Mouse (Mus musculus) stomach, postnatal 0 days (tissue): ENCODE measurements at regions not wholly inside any gene's neighbourhood (a gene's known extent, or its start where the extent isn't known, plus 50 kb on each side); places are given as distances from the start of the nearest gene placed in this dataset.
A peak's percentile ranks its signal among the peaks of the same experiment; 100 is the strongest.

Source experiments
- ATAC-seq: fragments of 200-750 bp; cut with Nextera tagmentation; 2 replicates; pipeline ENCODE4 v1.8.0; 2017; ENCODE audit not compliant: low FRiP score, low TSS enrichment
- DNase-seq: peaks from one replicate; pipeline ENCODE4 v3.0.0-alpha.2; 2016; ENCODE audit warnings: low spot score
- H3K27ac ChIP-seq: fragments of 300-500 bp; sonication (generic); replicated peaks from 2 replicates; pipeline ENCODE4 v1.5.1; 2014; ENCODE audit warnings: mild to moderate bottlenecking, control low read depth
- H3K27me3 ChIP-seq: fragments of 300-500 bp; sonication (generic); 2 replicates; pipeline ENCODE4 v1.6.1; 2014; ENCODE audit warnings: low read length; ENCODE audit not compliant: control insufficient read depth, insufficient read depth
- H3K36me3 ChIP-seq: fragments of 300-500 bp; sonication (generic); 2 replicates; pipeline ENCODE4 v1.6.1; 2014; ENCODE audit warnings: low read length, mixed read lengths; ENCODE audit not compliant: control insufficient read depth, insufficient read depth
- H3K4me1 ChIP-seq: fragments of 300-500 bp; sonication (generic); replicated peaks from 2 replicates; pipeline ENCODE4 v1.6.1; 2014; ENCODE audit warnings: antibody characterized with exemption; ENCODE audit not compliant: control insufficient read depth, insufficient read depth
- H3K4me2 ChIP-seq: fragments of 300-500 bp; sonication (generic); replicated peaks from 2 replicates; pipeline ENCODE4 v1.6.1; 2014; ENCODE audit warnings: low read depth, mild to moderate bottlenecking, control low read depth, moderate library complexity
- H3K4me3 ChIP-seq: fragments of 300-500 bp; sonication (generic); 2 replicates; pipeline ENCODE4 v1.5.1; 2014; ENCODE audit warnings: low read depth, low read length, control low read depth
- H3K9ac ChIP-seq: fragments of 300-500 bp; sonication (generic); 2 replicates; pipeline ENCODE4 v1.6.1; 2014; ENCODE audit warnings: mild to moderate bottlenecking, low read length, control low read depth, mixed read lengths
- H3K9me3 ChIP-seq: fragments of 300-500 bp; sonication (generic); 2 replicates; pipeline ENCODE4 v1.6.1; 2016; ENCODE audit warnings: low read length; ENCODE audit not compliant: control insufficient read depth
- CTCF ChIP-seq: IDR thresholded peaks from 2 replicates; pipeline ENCODE4 v1.5.1; 2016; ENCODE audit warnings: antibody characterized with exemption, low read depth, mild to moderate bottlenecking, moderate library complexity
- EP300 ChIP-seq: optimal IDR thresholded peaks from 2 replicates; pipeline ENCODE3; 2016; ENCODE audit warnings: antibody characterized with exemption
- WGBS: fragments of 180-500 bp; shearing (Covaris S2); extraction: QIAGEN DNeasy Blood & Tissue Kit; methylation state at CpG from one replicate; pipeline ENCODE4 v1.1.7; 2014; 5-methylcytosine and 5-hydroxymethylcytosine counted together

GRCm38 (mm10) chr3:15098206-15098817 lies 212.2 kb downstream of the Car2 start:
- H3K4me3 ChIP-seq, result no peak overlapping the region
- 52% methylated on average over 6 of the region's 6 CpGs for WGBS
- H3K27ac ChIP-seq, result no peak overlapping the region
- H3K27me3 ChIP-seq, result no peaks in the 10 kb centered on the region
- no peaks in the 10 kb centered on the region for H3K9me3 ChIP-seq
- DNase-seq (peak; percentile 18), ATAC-seq (peak; percentile 90)
- no peak for TF ChIP-seq CTCF
- TF ChIP-seq EP300, result no peak
- H3K36me3 ChIP-seq, result no peaks in the 10 kb centered on the region
- H3K4me2 ChIP-seq, result no peak overlapping the region
- no peaks in the 10 kb centered on the region for H3K4me1 ChIP-seq
- H3K9ac ChIP-seq, result no peak overlapping the region

- H3K4me2 ChIP-seq, result no peak overlapping the region
- no peaks in the 10 kb centered on the region for H3K4me1 ChIP-seq
- no peak for ATAC-seq
- H3K9me3 ChIP-seq, result no peaks in the 10 kb centered on the region
- H3K27me3 ChIP-seq, result no peaks in the 10 kb centered on the region
- no peak for TF ChIP-seq CTCF
- TF ChIP-seq EP300, result no peak
- no peak overlapping the region for H3K9ac ChIP-seq
- H3K36me3 ChIP-seq, result no peaks in the 10 kb centered on the region
- DNase-seq, result no peak
- no peak overlapping the region for H3K27ac ChIP-seq
- H3K4me3 ChIP-seq, result no peak overlapping the region
Measured at GRCm38 (mm10) chr3:15098981-15099380, 212.9 kb downstream of the Car2 start.

- Histone ChIP-seq H3K4me1 (no peaks in the 10 kb centered on the region), H3K9ac (no peak overlapping the region), H3K36me3 (no peaks in the 10 kb centered on the region), H3K9me3 (no peaks in the 10 kb centered on the region), H3K27ac (no peak overlapping the region), H3K4me3 (no peak overlapping the region), H3K4me2 (no peak overlapping the region), H3K27me3 (no peaks in the 10 kb centered on the region)
- DNase-seq, result no peak
- TF ChIP-seq EP300 (no peak), CTCF (no peak)
- ATAC-seq, result no peak
- WGBS, result 47% methylated on average over 4 of the region's 4 CpGs
Measured at GRCm38 (mm10) chr3:15105627-15106026, 219.6 kb downstream of the Car2 start.

GRCm38 (mm10) chr3:15106281-15106680 lies 220.2 kb downstream of the Car2 start:
- TF ChIP-seq EP300 (no peak), CTCF (no peak)
- Histone ChIP-seq H3K9ac (no peak overlapping the region), H3K4me1 (no peaks in the 10 kb centered on the region), H3K27me3 (no peaks in the 10 kb centered on the region), H3K9me3 (no peaks in the 10 kb centered on the region), H3K27ac (no peak overlapping the region), H3K4me3 (no peak overlapping the region), H3K36me3 (no peaks in the 10 kb centered on the region), H3K4me2 (no peak overlapping the region)
- ATAC-seq (no peak), DNase-seq (no peak)
- 75% methylated on average over 6 of the region's 6 CpGs for WGBS

GRCm38 (mm10) chr3:15107301-15107700 lies 221.2 kb downstream of the Car2 start:
- WGBS, result 64% methylated on average over 5 of the region's 5 CpGs
- peak; percentile 75; the same call in 1 of the 2 replicates for ATAC-seq
- no peaks in the 10 kb centered on the region for H3K36me3 ChIP-seq

GRCm38 (mm10) chr3:15108239-15108934 lies 222.3 kb downstream of the Car2 start:
- DNase-seq (no peak), ATAC-seq (no peak)
- Histone ChIP-seq H3K4me3 (no peak overlapping the region), H3K9me3 (no peaks in the 10 kb centered on the region), H3K36me3 (no peaks in the 10 kb centered on the region), H3K27me3 (no peaks in the 10 kb centered on the region), H3K4me1 (no peaks in the 10 kb centered on the region), H3K9ac (no peak overlapping the region), H3K27ac (no peak overlapping the region), H3K4me2 (no peak overlapping the region)
- 55% methylated on average over 9 of the region's 9 CpGs for WGBS
- TF ChIP-seq CTCF, result no peak
- no peak for TF ChIP-seq EP300

More at GRCm38 (mm10) chr3:15107301-15107700, 221.2 kb downstream of the Car2 start:
- no peak overlapping the region for H3K4me2 ChIP-seq
- no peak for DNase-seq
- TF ChIP-seq CTCF (no peak), EP300 (no peak)
- no peak overlapping the region for H3K4me3 ChIP-seq
- H3K4me1 ChIP-seq, result no peaks in the 10 kb centered on the region
- no peaks in the 10 kb centered on the region for H3K27me3 ChIP-seq
- H3K27ac ChIP-seq, result no peak overlapping the region
- no peak overlapping the region for H3K9ac ChIP-seq
- H3K9me3 ChIP-seq, result no peaks in the 10 kb centered on the region
